Mouse (Mus musculus): ENCODE data around the gene Numa1. TPM values are rescaled to one million over a fixed set of nuclear protein-coding genes. Genes with fewer than 3 reads are reported as not detected.

The Numa1 gene
- 88.8 and 110 TPM in 2 replicates for polyA plus RNA-seq (2012; rRNA removed; ENCODE audit: low replicate concordance)

GRCm38 (mm10) chr7:101933751-101934240 lies at the start of gene Numa1, which contains the start of gene Lrrc51:
TSS of gene Numa1 (plus strand) at chr7:101934111.
TSS of gene Lrrc51 (minus strand) at chr7:101933895.

GRCm38 (mm10) chr7:101905561-101906286 lies 28.2 kb upstream of the Numa1 start, which contains the start of gene Lamtor1:
TSS of gene Lamtor1 (plus strand) at chr7:101905904.

GRCm38 (mm10) chr7:101906287-101906681 lies 27.6 kb upstream of the Numa1 start, which contains the start of gene Tomt:
TSS of gene Tomt (minus strand) at chr7:101906359.

GRCm38 (mm10) chr7:102018590-102018989 lies 84.7 kb downstream of the Numa1 start, which contains the start of gene Il18bp:
TSS of gene Il18bp (minus strand) at chr7:102018690.

Other genes starting within 250 kb of the Numa1 start
- 0.17 TPM in 1 of 2 replicates, not detected in the other for gene Phox2a, start 115.8 kb upstream of the Numa1 start, polyA plus RNA-seq (2012; rRNA removed; ENCODE audit: low replicate concordance)
- 117 and 153 TPM in 2 replicates for gene Inppl1, start 95.9 kb upstream of the Numa1 start, polyA plus RNA-seq (2012; rRNA removed; ENCODE audit: low replicate concordance)
- gene Folr2, start 76.9 kb upstream of the Numa1 start, polyA plus RNA-seq (2012; rRNA removed; ENCODE audit: low replicate concordance), result 99.2 and 198 TPM in 2 replicates
- gene Anapc15, start 70.4 kb upstream of the Numa1 start, polyA plus RNA-seq (2012; rRNA removed; ENCODE audit: low replicate concordance), result 45.5 and 65.2 TPM in 2 replicates
- 4.3 and 4.6 TPM in 2 replicates for gene Folr1, start 63.3 kb upstream of the Numa1 start, polyA plus RNA-seq (2012; rRNA removed; ENCODE audit: low replicate concordance)
- gene Lamtor1, start 28.2 kb upstream of the Numa1 start, polyA plus RNA-seq (2012; rRNA removed; ENCODE audit: low replicate concordance), result 312 and 343 TPM in 2 replicates
- 0.60 and 0.75 TPM in 2 replicates for gene Tomt, start 27.8 kb upstream of the Numa1 start, polyA plus RNA-seq (2012; rRNA removed; ENCODE audit: low replicate concordance)
- gene Lrrc51, start 216 bp upstream of the Numa1 start, polyA plus RNA-seq (2012; rRNA removed; ENCODE audit: low replicate concordance), result 10.1 and 22.7 TPM in 2 replicates
- 18.8 and 23.5 TPM in 2 replicates for gene Il18bp, start 84.6 kb downstream of the Numa1 start, polyA plus RNA-seq (2012; rRNA removed; ENCODE audit: low replicate concordance)
- gene Rnf121, start 131.4 kb downstream of the Numa1 start, polyA plus RNA-seq (2012; rRNA removed; ENCODE audit: low replicate concordance), result 12.6 and 30.7 TPM in 2 replicates
- 20.6 and 21.7 TPM in 2 replicates for gene Xndc1, start 131.4 kb downstream of the Numa1 start, polyA plus RNA-seq (2012; rRNA removed; ENCODE audit: low replicate concordance)
- gene Xntrpc, start 131.6 kb downstream of the Numa1 start, polyA plus RNA-seq (2012; rRNA removed; ENCODE audit: low replicate concordance), result 4.1 and 4.3 TPM in 2 replicates
- gene Trpc2, start 149.0 kb downstream of the Numa1 start, polyA plus RNA-seq (2012; rRNA removed; ENCODE audit: low replicate concordance), result 0.73 TPM in 1 of 2 replicates, not detected in the other
- gene Art1, start 167.6 kb downstream of the Numa1 start, polyA plus RNA-seq (2012; rRNA removed; ENCODE audit: low replicate concordance), result 0.29 and 82.2 TPM in 2 replicates
- gene Art5, start 175.4 kb downstream of the Numa1 start, polyA plus RNA-seq (2012; rRNA removed; ENCODE audit: low replicate concordance), result 0.24 and 6.7 TPM in 2 replicates
- not detected in 2 replicates for gene Chrna10, start 182.7 kb downstream of the Numa1 start, polyA plus RNA-seq (2012; rRNA removed; ENCODE audit: low replicate concordance)

All from mammary gland, adult 2 months (tissue).